Mouse (Mus musculus) hindbrain, embryonic 10.5 days (tissue): ENCODE results near the gene Ncapd2. TPM values are rescaled to one million over a fixed set of nuclear protein-coding genes. Genes with fewer than 3 reads are reported as not detected.
"Not testable (repeated sequence)": the region's sequence is repeated elsewhere in the genome, so short reads cannot be mapped to it uniquely, and the experiment has no call there.

ENCODE experiments used
- DNase-seq: peaks from one replicate; pipeline ENCODE4 v3.0.0-alpha.2; 2017; ENCODE audit warnings: low spot score
- H3K27ac ChIP-seq: fragments of 300-500 bp; sonication (generic); 2 replicates; pipeline ENCODE4 v1.5.1; 2016; ENCODE audit warnings: mild to moderate bottlenecking, moderate library complexity
- H3K27me3 ChIP-seq: fragments of 300-500 bp; sonication (generic); 2 replicates; pipeline ENCODE4 v1.6.1; 2016; ENCODE audit warnings: mild to moderate bottlenecking; ENCODE audit not compliant: poor library complexity, insufficient read depth, severe bottlenecking
- H3K36me3 ChIP-seq: fragments of 300-500 bp; sonication (generic); 2 replicates; pipeline ENCODE4 v1.6.1; 2016; ENCODE audit warnings: mild to moderate bottlenecking, moderate library complexity
- H3K4me1 ChIP-seq: fragments of 300-500 bp; sonication (generic); replicated peaks from 2 replicates; pipeline ENCODE4 v1.6.1; 2016; ENCODE audit warnings: mild to moderate bottlenecking
- H3K4me3 ChIP-seq: fragments of 300-500 bp; sonication (generic); 2 replicates; pipeline ENCODE4 v1.5.1; 2016; ENCODE audit warnings: mild to moderate bottlenecking, moderate library complexity
- H3K9me3 ChIP-seq: fragments of 300-500 bp; sonication (generic); 2 replicates; pipeline ENCODE4 v1.6.1; 2016; ENCODE audit warnings: mild to moderate bottlenecking, moderate library complexity
- WGBS: fragments of 180-500 bp; shearing (Covaris S2); methylation state at CpG from one replicate; pipeline ENCODE4 v1.1.7; 2016; 5-methylcytosine and 5-hydroxymethylcytosine counted together
- polyA plus RNA-seq: library from polyadenylated mRNA; unstranded; fragments of >200 nt; fragmentation: Nextera tagmentation; extraction: Ambion mirVana; gene quantifications from 2 replicates; pipeline ENCODE4 v1.2.1, GENCODE M21; 2016

Ncapd2 gene
- polyA plus RNA-seq, 1 experiment from 2014 or later: 199 TPM

GRCm38 (mm10) chr6:125172474-125172873 lies 19.0 kb downstream of the Ncapd2 start:
- Histone ChIP-seq H3K4me1 (peaks cover 6% of the 10 kb centered on the region), H3K27ac (no peak overlapping the region), H3K9me3 (no peaks in the 10 kb centered on the region), H3K27me3 (no peaks in the 10 kb centered on the region), H3K36me3 (peaks cover 100% of the 10 kb centered on the region), H3K4me3 (no peak overlapping the region)
- 93% methylated on average over 2 of the region's 2 CpGs for WGBS
- DNase-seq: no peak

GRCm38 (mm10) chr6:125170194-125170593 lies 21.3 kb downstream of the Ncapd2 start:
- no peak overlapping the region for H3K4me3 ChIP-seq
- DNase-seq: no peak
- no peak overlapping the region for H3K27ac ChIP-seq
- H3K9me3 ChIP-seq: no peaks in the 10 kb centered on the region
- H3K4me1 ChIP-seq: peaks cover 26% of the 10 kb centered on the region
- WGBS: 87% methylated on average over 6 of the region's 6 CpGs
- H3K36me3 ChIP-seq: peaks cover 85% of the 10 kb centered on the region
- H3K27me3 ChIP-seq: no peaks in the 10 kb centered on the region

DNA sequence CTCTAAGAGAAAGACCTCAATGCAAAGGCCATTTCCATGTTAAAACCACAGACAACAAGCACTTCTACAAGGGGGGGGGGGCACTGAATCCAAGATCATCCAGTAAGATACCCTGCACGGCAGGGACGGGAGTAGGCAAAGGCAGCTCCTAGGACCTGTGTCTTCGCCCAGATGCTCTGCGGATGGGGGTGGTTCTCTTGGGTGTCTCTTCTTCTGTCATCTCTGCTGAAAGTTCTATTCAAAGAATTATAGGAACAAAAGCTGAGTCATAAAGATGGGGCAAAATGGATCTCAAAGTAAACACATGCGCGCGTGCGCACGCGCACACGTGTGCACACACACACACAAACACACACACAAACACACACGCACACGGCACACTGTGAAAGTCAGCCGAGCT lies 23.4 kb downstream of the Ncapd2 start:
- Histone ChIP-seq H3K4me1 (peaks cover 39% of the 10 kb centered on the region), H3K4me3 (no peak overlapping the region), H3K27ac (no peak overlapping the region), H3K9me3 (no peaks in the 10 kb centered on the region), H3K36me3 (peaks cover 84% of the 10 kb centered on the region), H3K27me3 (no peaks in the 10 kb centered on the region)
- DNase-seq: no peak
- WGBS: 94% methylated on average over 14 of the region's 14 CpGs

DNA sequence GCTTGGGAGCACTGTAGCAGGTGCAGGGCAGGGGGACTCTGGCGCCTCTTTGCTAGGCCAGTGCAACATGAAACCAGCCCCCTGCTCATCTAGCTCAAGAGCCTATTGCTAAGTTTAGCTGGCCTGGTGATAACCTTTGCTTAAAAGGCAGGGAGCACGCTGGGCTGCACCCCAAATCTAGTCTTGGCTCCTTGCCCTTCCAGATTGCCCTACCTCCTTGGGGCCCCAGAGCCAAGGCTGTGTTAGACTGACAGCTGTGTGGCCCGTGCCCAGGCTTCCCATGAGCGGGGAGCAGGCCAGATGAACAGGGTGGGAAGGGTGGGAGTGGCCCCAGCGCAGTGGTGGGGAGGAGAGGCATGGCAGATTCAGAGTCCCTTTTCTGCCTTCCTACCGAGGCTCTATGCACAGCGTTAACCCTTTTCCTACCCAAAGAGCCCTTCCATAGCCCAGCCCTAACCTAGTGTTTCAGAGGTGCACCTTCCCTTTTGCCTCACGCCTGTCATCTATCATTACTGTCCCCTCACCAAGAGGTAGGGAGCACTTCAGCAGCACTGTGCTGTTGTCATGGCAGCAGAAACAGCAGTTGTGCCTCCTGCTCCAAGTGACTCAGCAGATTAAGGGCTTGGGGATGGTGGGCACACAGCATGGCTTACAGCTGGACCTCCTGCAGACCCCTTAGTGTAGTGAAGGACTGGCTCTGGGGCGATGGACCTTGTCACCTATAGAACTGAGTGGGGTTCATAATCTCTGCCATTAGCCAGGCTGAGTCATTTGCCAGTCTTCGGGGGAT lies 24.4 kb downstream of the Ncapd2 start:
- 16% methylated on average over 10 of the region's 10 CpGs for WGBS
- peak overlapping the region; percentile 99 for H3K27ac ChIP-seq
- DNase-seq: peak; percentile 51
- H3K4me1 ChIP-seq: peaks cover 46% of the 10 kb centered on the region
- no peaks in the 10 kb centered on the region for H3K9me3 ChIP-seq
- peaks cover 82% of the 10 kb centered on the region for H3K36me3 ChIP-seq
- H3K27me3 ChIP-seq: no peaks in the 10 kb centered on the region
- H3K4me3 ChIP-seq: peak overlapping the region; percentile 92

DNA sequence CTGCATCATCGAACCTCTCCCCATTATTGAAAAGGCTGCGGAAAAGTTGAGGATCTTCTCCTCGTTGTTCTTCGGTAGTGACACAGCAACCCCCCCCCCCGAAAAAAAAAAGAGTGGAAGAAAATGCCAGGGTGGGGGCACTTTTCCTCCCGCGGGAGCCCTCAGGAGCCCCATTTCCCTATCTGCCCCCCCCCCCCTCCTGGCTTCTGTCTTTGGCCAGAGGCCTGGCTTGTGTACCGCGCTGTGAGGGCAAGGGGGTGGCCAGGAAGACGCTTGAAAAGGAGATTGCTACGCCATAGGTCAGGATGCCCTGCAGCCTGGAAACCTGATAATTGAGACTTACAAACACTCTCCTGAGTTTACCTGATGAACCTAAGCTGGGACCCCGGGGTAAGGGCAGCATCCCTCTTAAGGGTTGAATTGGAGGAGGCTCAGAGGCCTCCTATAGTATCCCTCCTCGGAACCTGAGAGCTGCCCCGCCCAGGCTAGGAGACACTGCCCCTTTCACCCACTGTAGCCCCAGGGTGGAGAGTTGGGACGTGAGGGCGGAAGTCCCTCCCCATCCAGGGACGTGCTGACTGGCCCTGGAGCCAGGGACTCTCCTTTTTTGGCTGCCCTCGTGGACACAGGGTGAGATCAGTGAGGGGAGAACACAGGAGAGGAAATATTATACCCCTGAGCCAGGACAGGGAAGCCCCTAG lies 25.3 kb downstream of the Ncapd2 start, which contains the start of gene Gapdh:
Gapdh (minus strand) TSS at position 417 of the 701 bp plus-strand sequence.
- Histone ChIP-seq H3K4me3 (peak within 1 kb of the TSS; percentile 92), H3K4me1 (peaks cover 51% of the 10 kb centered on the region), H3K27ac (peak within 1 kb of the TSS; percentile 99), H3K27me3 (no peaks in the 10 kb centered on the region), H3K36me3 (peaks cover 82% of the 10 kb centered on the region), H3K9me3 (no peaks in the 10 kb centered on the region)
- DNase-seq: peak; percentile 80
- WGBS: under 1% methylated on average over 18 of the region's 18 CpGs

DNA sequence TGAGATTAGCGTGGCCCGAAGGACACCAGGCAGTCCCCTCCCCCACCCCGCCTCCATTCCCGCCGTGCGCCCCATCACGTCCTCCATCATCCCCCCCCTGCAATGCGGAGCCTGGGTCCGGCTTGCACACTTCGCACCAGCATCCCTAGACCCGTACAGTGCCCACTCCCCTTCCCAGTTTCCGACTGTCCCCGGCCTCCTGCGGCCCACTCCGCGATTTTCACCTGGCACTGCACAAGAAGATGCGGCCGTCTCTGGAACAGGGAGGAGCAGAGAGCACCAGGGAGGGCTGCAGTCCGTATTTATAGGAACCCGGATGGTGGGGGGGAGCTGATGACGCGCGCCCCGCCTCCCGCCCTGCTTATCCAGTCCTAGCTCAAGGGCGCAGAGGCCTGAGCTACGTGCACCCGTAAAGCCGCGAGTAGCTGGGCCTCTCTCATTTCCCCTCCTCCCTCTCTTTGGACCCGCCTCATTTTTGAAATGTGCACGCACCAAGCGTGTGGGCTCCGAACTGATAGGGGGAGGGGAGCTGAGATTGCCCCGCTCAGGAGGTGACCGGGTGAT lies 26.1 kb downstream of the Ncapd2 start:
- Histone ChIP-seq H3K36me3 (peaks cover 82% of the 10 kb centered on the region), H3K4me3 (peak overlapping the region; percentile 92), H3K9me3 (no peaks in the 10 kb centered on the region), H3K27ac (peak overlapping the region; percentile 99), H3K4me1 (peaks cover 58% of the 10 kb centered on the region), H3K27me3 (no peaks in the 10 kb centered on the region)
- WGBS: under 1% methylated on average over 36 of the region's 36 CpGs
- peak; percentile 97 for DNase-seq

- Histone ChIP-seq H3K4me1 (peaks cover 64% of the 10 kb centered on the region), H3K36me3 (peaks cover 82% of the 10 kb centered on the region), H3K27ac (peak overlapping the region; percentile 99), H3K4me3 (peak overlapping the region; percentile 92), H3K27me3 (no peaks in the 10 kb centered on the region; the same call in 1 of the 2 replicates), H3K9me3 (no peaks in the 10 kb centered on the region)
- peak; percentile 84 for DNase-seq
- WGBS: under 1% methylated on average over 39 of the region's 39 CpGs
Observed at GRCm38 (mm10) chr6:125164672-125165327, 26.7 kb downstream of the Ncapd2 start.

DNA sequence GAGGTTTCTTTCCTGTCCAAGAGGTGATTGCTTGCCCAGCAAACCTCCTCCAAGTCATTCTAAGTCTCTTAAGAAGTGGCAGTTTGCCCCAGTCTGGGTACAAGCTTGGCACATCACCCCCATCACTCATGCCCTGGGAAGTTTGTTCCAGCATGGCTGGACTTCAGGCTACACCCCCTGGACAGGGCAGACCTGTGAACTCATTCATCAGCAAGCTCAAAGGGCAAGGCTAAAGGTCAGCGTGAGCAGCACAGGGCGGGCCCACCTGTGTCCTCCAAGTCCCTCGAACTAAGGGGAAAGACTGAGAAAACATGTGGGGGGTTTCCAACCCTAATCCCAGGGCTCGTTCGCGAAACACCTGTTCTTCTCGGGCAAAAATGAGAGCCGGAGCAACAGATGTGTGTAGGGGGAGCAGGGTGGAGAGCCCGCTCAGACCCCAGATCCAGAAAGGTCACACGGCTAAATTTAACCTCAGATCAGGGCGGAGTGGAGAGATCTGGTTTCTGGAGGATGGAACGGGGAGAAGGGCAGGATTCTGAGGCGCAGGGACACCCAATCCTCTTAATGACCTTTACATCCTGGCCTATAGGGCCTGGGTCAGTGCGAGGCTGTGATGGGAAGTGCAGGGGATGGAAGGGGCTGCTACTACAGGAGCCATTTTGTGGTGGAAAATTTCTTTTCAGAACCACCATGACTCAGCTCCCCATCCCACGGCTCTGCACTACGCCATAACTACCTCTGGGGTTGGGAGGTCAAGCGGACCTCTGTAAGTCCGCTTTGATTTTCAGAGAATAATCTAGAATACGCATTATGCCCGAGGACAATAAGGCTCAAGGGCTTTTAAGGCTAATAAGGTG lies 27.5 kb downstream of the Ncapd2 start:
- Histone ChIP-seq H3K36me3 (peaks cover 82% of the 10 kb centered on the region), H3K27me3 (no peaks in the 10 kb centered on the region; the same call in 1 of the 2 replicates), H3K9me3 (no peaks in the 10 kb centered on the region), H3K4me3 (peak overlapping the region; percentile 92), H3K4me1 (peaks cover 69% of the 10 kb centered on the region), H3K27ac (peak overlapping the region; percentile 99)
- WGBS: 7% methylated on average over 20 of the region's 20 CpGs
- no peak for DNase-seq

GRCm38 (mm10) chr6:125162615-125163305 lies 28.7 kb downstream of the Ncapd2 start:
- H3K27ac ChIP-seq, H3K9me3 ChIP-seq, DNase-seq, H3K27me3 ChIP-seq: not testable (repeated sequence)
- peak overlapping the region; percentile 32 for H3K4me3 ChIP-seq
- peaks cover 76% of the 10 kb centered on the region for H3K4me1 ChIP-seq
- 75% methylated on average over 13 of the region's 16 CpGs for WGBS
- peaks cover 80% of the 10 kb centered on the region for H3K36me3 ChIP-seq

DNA sequence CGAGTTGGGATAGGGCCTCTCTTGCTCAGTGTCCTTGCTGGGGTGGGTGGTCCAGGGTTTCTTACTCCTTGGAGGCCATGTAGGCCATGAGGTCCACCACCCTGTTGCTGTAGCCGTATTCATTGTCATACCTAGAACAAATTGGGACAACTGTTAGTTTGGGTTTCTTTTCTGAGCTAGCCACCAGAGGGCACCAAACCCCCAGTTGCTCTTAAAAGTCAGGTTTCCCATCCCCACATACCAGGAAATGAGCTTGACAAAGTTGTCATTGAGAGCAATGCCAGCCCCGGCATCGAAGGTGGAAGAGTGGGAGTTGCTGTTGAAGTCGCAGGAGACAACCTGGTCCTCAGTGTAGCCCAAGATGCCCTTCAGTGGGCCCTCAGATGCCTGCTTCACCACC lies 29.5 kb downstream of the Ncapd2 start:
- H3K9me3 ChIP-seq, H3K27me3 ChIP-seq, H3K27ac ChIP-seq: not testable (repeated sequence)
- peaks cover 80% of the 10 kb centered on the region for H3K36me3 ChIP-seq
- H3K4me1 ChIP-seq: peaks cover 76% of the 10 kb centered on the region
- DNase-seq: peak; percentile 68
- 0 out of 2 replicates have a peak overlapping the region, but pooled peaks have one; percentile 32 for H3K4me3 ChIP-seq
- WGBS: 17% methylated on average over 4 of the region's 5 CpGs
